Mouse (Mus musculus) MEL (cell line): ENCODE data around the gene Itgb1bp1. TPM values are rescaled to one million over a fixed set of nuclear protein-coding genes. Genes with fewer than 3 reads are reported as not detected.
A peak's percentile ranks its signal among the peaks of the same experiment; 100 is the strongest.

Experiments used
- DNase-seq: peaks from one replicate; pipeline ENCODE4 v3.0.0; 2011; ENCODE audit warnings: low read depth, low spot score
- H3K27ac ChIP-seq: 2 replicates; pipeline ENCODE4 v1.5.1; 2012; ENCODE audit warnings: low read depth, mild to moderate bottlenecking, control low read depth, low read length, moderate library complexity; ENCODE audit not compliant: control insufficient read depth
- H3K27me3 ChIP-seq, 2 experiments: fragments of 150-350 bp in 1 of 2; sonication (generic) in 1 of 2; 2 replicates each; pipeline ENCODE4 v1.6.1; 2012; ENCODE audit warnings: low read length in 2 of 2, mild to moderate bottlenecking in 2 of 2, improper control_type of control experiment in 1 of 2, moderate library complexity in 1 of 2; ENCODE audit not compliant: insufficient read depth in 2 of 2, control insufficient read depth in 1 of 2
- H3K36me3 ChIP-seq, 2 experiments: 2 replicates each; pipeline ENCODE4 v1.6.1; 2012 to 2014; ENCODE audit warnings: low read length in 2 of 2, improper control_type of control experiment in 1 of 2, inconsistent platforms in 1 of 2, mild to moderate bottlenecking in 1 of 2; ENCODE audit not compliant: insufficient read depth in 2 of 2, control insufficient read depth in 1 of 2
- H3K4me1 ChIP-seq, 2 experiments: fragments of 150-350 bp in 1 of 2; sonication (generic) in 1 of 2; 2 replicates each; pipeline ENCODE4 v1.6.1; 2012; ENCODE audit warnings: low read length in 2 of 2, improper control_type of control experiment in 1 of 2, mild to moderate bottlenecking in 1 of 2; ENCODE audit not compliant: insufficient read depth in 2 of 2, control insufficient read depth in 1 of 2
- H3K4me3 ChIP-seq, 2 experiments: fragments of 150-350 bp in 1 of 2; sonication (generic) in 1 of 2; 2 replicates each; pipeline ENCODE4 v1.5.1; 2012; ENCODE audit warnings: low read depth in 2 of 2, low read length in 2 of 2, mild to moderate bottlenecking in 2 of 2, moderate library complexity in 2 of 2, control low read depth in 1 of 2, improper control_type of control experiment in 1 of 2; ENCODE audit not compliant: control insufficient read depth in 1 of 2, insufficient read depth in 1 of 2
- H3K79me2 ChIP-seq: 2 replicates; pipeline ENCODE4 v1.6.1; 2012; ENCODE audit warnings: mild to moderate bottlenecking, low read length, moderate library complexity; ENCODE audit not compliant: control insufficient read depth, poor library complexity, insufficient read depth
- H3K9ac ChIP-seq: 2 replicates; pipeline ENCODE4 v1.6.1; 2012; ENCODE audit warnings: low read depth, mild to moderate bottlenecking, control low read depth, low read length, moderate library complexity; ENCODE audit not compliant: control insufficient read depth, poor library complexity, severe bottlenecking
- H3K9me3 ChIP-seq: fragments of 150-350 bp; sonication (generic); replicated peaks from 2 replicates; pipeline ENCODE4 v1.6.1; 2012; ENCODE audit warnings: mild to moderate bottlenecking, low read length, improper control_type of control experiment, moderate library complexity; ENCODE audit not compliant: insufficient read depth
- BHLHE40 ChIP-seq: IDR thresholded peaks from 2 replicates; pipeline ENCODE4 v1.6.1; 2012; ENCODE audit warnings: low read depth, mild to moderate bottlenecking, inconsistent platforms, low read length, improper control_type of control experiment, borderline replicate concordance
- CTCF ChIP-seq, 3 experiments: IDR thresholded peaks in 2 of 3; conservative IDR thresholded peaks in 1 of 3; 2 replicates each; pipeline ENCODE4 v1.5.1; 2011 to 2012; ENCODE audit warnings: low read length in 3 of 3, low read depth in 2 of 3, mild to moderate bottlenecking in 2 of 3, improper control_type of control experiment in 1 of 3, inconsistent platforms in 1 of 3, mixed read lengths in 1 of 3, moderate library complexity in 1 of 3; ENCODE audit not compliant: control insufficient read depth in 1 of 3, insufficient read depth in 1 of 3, poor library complexity in 1 of 3, severe bottlenecking in 1 of 3
- ETS1 ChIP-seq: IDR thresholded peaks from 2 replicates; pipeline ENCODE4 v1.6.1; 2012; ENCODE audit warnings: low read depth, mild to moderate bottlenecking, inconsistent platforms, low read length, improper control_type of control experiment, moderate library complexity
- HCFC1 ChIP-seq: IDR thresholded peaks from 2 replicates; pipeline ENCODE4 v1.6.1; 2012; ENCODE audit warnings: low read depth, mild to moderate bottlenecking, inconsistent platforms, low read length, improper control_type of control experiment, moderate library complexity
- MAFK ChIP-seq: IDR thresholded peaks from 2 replicates; pipeline ENCODE4 v1.6.1; 2011; ENCODE audit warnings: low read depth, mild to moderate bottlenecking, low read length, improper control_type of control experiment, borderline replicate concordance
- MAX ChIP-seq: IDR thresholded peaks from 2 replicates; pipeline ENCODE4 v1.6.1; 2011; ENCODE audit warnings: low read length, improper control_type of control experiment
- MAZ ChIP-seq: IDR thresholded peaks from 2 replicates; pipeline ENCODE4 v1.6.1; 2012; ENCODE audit warnings: low read depth, mild to moderate bottlenecking, inconsistent platforms, low read length, improper control_type of control experiment
- MEF2A ChIP-seq: IDR thresholded peaks from 2 replicates; pipeline ENCODE4 v1.6.1; 2014; ENCODE audit warnings: low read depth, mild to moderate bottlenecking, inconsistent platforms, low read length, improper control_type of control experiment; ENCODE audit not compliant: poor library complexity, insufficient replicate concordance, severe bottlenecking; ENCODE audit errors: extremely low read depth
- NELFE ChIP-seq: IDR thresholded peaks from 2 replicates; pipeline ENCODE4 v1.6.1; 2011; ENCODE audit warnings: low read depth, low read length, improper control_type of control experiment
- POLR2A ChIP-seq, 2 experiments: IDR thresholded peaks; 2 replicates each; pipeline ENCODE4 v1.6.1; 2011 to 2012; ENCODE audit warnings: low read length in 2 of 2, mild to moderate bottlenecking in 2 of 2, control low read depth in 1 of 2, improper control_type of control experiment in 1 of 2, low read depth in 1 of 2, moderate library complexity in 1 of 2; ENCODE audit not compliant: control insufficient read depth in 1 of 2, insufficient read depth in 1 of 2, poor library complexity in 1 of 2
- RAD21 ChIP-seq: IDR thresholded peaks from 2 replicates; pipeline ENCODE4 v1.6.1; 2011; ENCODE audit warnings: mild to moderate bottlenecking, low read depth, low read length, improper control_type of control experiment
- SIN3A ChIP-seq: IDR thresholded peaks from 2 replicates; pipeline ENCODE4 v1.6.1; 2012; ENCODE audit warnings: low read length, improper control_type of control experiment, inconsistent platforms
- SMC3 ChIP-seq: IDR thresholded peaks from 2 replicates; pipeline ENCODE4 v1.6.1; 2011; ENCODE audit warnings: low read depth, low read length, improper control_type of control experiment
- TBP ChIP-seq: IDR thresholded peaks from 2 replicates; pipeline ENCODE4 v1.8.0; 2011; ENCODE audit warnings: low read depth, low read length, improper control_type of control experiment
- TCF12 ChIP-seq: IDR thresholded peaks from 2 replicates; pipeline ENCODE4 v1.6.1; 2014; ENCODE audit warnings: low read depth, mild to moderate bottlenecking, inconsistent platforms, low read length, improper control_type of control experiment, moderate library complexity
- USF1 ChIP-seq: IDR thresholded peaks from 2 replicates; pipeline ENCODE4 v1.6.1; 2014; ENCODE audit warnings: low read depth, mild to moderate bottlenecking, inconsistent platforms, low read length, improper control_type of control experiment, moderate library complexity
- ZC3H11A ChIP-seq: IDR thresholded peaks from 2 replicates; pipeline ENCODE4 v1.6.1; 2012; ENCODE audit warnings: low read depth, mild to moderate bottlenecking, inconsistent platforms, low read length, improper control_type of control experiment
- ZMIZ1 ChIP-seq: IDR thresholded peaks from 2 replicates; pipeline ENCODE4 v1.6.1; 2012; ENCODE audit warnings: low read depth, mild to moderate bottlenecking, inconsistent platforms, low read length, improper control_type of control experiment, moderate library complexity
- ZNF384 ChIP-seq: IDR thresholded peaks from 2 replicates; pipeline ENCODE4 v1.6.1; 2012; ENCODE audit warnings: low read depth, mild to moderate bottlenecking, inconsistent platforms, low read length, improper control_type of control experiment
- polyA plus RNA-seq, 2 experiments: library from polyadenylated mRNA; stranded (reverse) in 1 of 2; unstranded in 1 of 2; fragments of >175 nt in 1 of 2; fragments of >200 nt in 1 of 2; gene quantifications; 2 replicates each; pipeline versions ENCODE4 v1.2.1 to v1.2.4; 2012; ENCODE audit warnings: low replicate concordance in 2 of 2, low read depth in 1 of 2; ENCODE audit not compliant: insufficient read length in 2 of 2, insufficient read depth in 1 of 2, missing spikeins in 1 of 2
- total RNA-seq: library from RNA; depleted of rRNA; stranded (reverse); fragments of 300-350 nt; gene quantifications from 2 replicates; pipeline ENCODE4 v1.2.3, GENCODE M21; 2012

Gene Itgb1bp1
- total and polyA plus RNA-seq, 3 experiments: 22.0 to 41.3 TPM; not detected in 1

- Histone ChIP-seq H3K27ac (no peak overlapping the region), H3K36me3 (peaks cover 0 to 2% of the 10 kb centered on the region in 2 experiments; a peak in 1 of 4 replicates), H3K9ac (no peak overlapping the region), H3K79me2 (peaks cover 5% of the 10 kb centered on the region; the same call in 1 of the 2 replicates), H3K4me3 (no peak overlapping the region), H3K9me3 (no peaks in the 10 kb centered on the region), H3K4me1 (peaks cover 0 to 5% of the 10 kb centered on the region in 2 experiments; a peak in 1 of 4 replicates), H3K27me3 (no peaks in the 10 kb centered on the region)
- no peak for TF ChIP-seq HCFC1
- peak; percentile 23; the same call in 1 of the 2 replicates for TF ChIP-seq SIN3A
- peak; percentile 5; the same call in 1 of the 2 replicates for TF ChIP-seq ZC3H11A
- peak; percentile 44 for TF ChIP-seq RAD21
- no peak for TF ChIP-seq ZMIZ1
- TF ChIP-seq CTCF (IDR thresholded peaks at IDR 0.05 in 2 of 3, conservative IDR thresholded peaks at IDR 0.05 in 1 of 3; ENCODE audit: control insufficient read depth in 1 of 3, insufficient read depth in 1 of 3, low read depth in 2 of 3, low read length in 3 of 3, poor library complexity in 1 of 3, severe bottlenecking in 1 of 3): peak; percentile 63 to 76 (median 71)
- no peak for TF ChIP-seq TCF12
- TF ChIP-seq MAFK: no peak
- TF ChIP-seq SMC3: peak; percentile 76
- no peak for TF ChIP-seq TBP
- TF ChIP-seq ETS1: no peak
- DNase-seq: peak; percentile 68
Measured at GRCm38 (mm10) chr12:21318143-21318895, 32.2 kb upstream of the Itgb1bp1 start.

- peaks cover 0 to 2% of the 10 kb centered on the region in 2 experiments; a peak in 1 of 4 replicates for H3K36me3 ChIP-seq
- H3K27me3 ChIP-seq: no peaks in the 10 kb centered on the region
- no peak for TF ChIP-seq BHLHE40
- no peak for TF ChIP-seq ETS1
- no peak for TF ChIP-seq MAFK
- no peak for TF ChIP-seq NELFE
- TF ChIP-seq ZC3H11A: no peak
- TF ChIP-seq TBP: no peak
- no peak for TF ChIP-seq MAX
- TF ChIP-seq ZMIZ1: no peak
- TF ChIP-seq MEF2A: no peak
- TF ChIP-seq POLR2A (IDR thresholded peaks at IDR 0.05; ENCODE audit: control insufficient read depth in 1 of 2, insufficient read depth in 1 of 2, low read depth in 1 of 2, low read length in 2 of 2, poor library complexity in 1 of 2): no peak
- TF ChIP-seq MAZ: no peak
- no peak for TF ChIP-seq ZNF384
- no peak for TF ChIP-seq USF1
- no peak for TF ChIP-seq SIN3A
- TF ChIP-seq, all 39 proteins: peak for 0
- Histone ChIP-seq H3K27ac (peak overlapping the region; percentile 28; the same call in 1 of the 2 replicates), H3K9ac (peak overlapping the region; percentile 84), H3K4me3 (peak overlapping the region; percentile 88 to 91), H3K4me1 (peaks cover 0 to 5% of the 10 kb centered on the region in 2 experiments; a peak in 1 of 4 replicates), H3K9me3 (no peaks in the 10 kb centered on the region), H3K79me2 (peaks cover 5% of the 10 kb centered on the region; the same call in 1 of the 2 replicates)
- peak; percentile 22 for DNase-seq
Measured at GRCm38 (mm10) chr12:21316869-21317265, 30.8 kb upstream of the Itgb1bp1 start.
